Mouse (Mus musculus): ENCODE measurements at regions not wholly inside any gene's neighbourhood (a gene's known extent, or its start where the extent isn't known, plus 50 kb on each side); places are given as distances from the start of the nearest gene placed in this dataset.

GRCm38 (mm10) chr13:48316747-48317146, 55.7 kb downstream of the Id4 start:
- DNase-seq = no peak

GRCm38 (mm10) chr13:48317457-48317856, 56.4 kb downstream of the Id4 start:
- peak; percentile 10 to 21 for DNase-seq

- DNase-seq = no peak
Measured at GRCm38 (mm10) chr13:48319001-48319400, 58.0 kb downstream of the Id4 start.

GRCm38 (mm10) chr13:48324290-48324718, 63.3 kb downstream of the Id4 start:
- peak; percentile 15 to 17 for DNase-seq

- DNase-seq = no peak
Measured at GRCm38 (mm10) chr13:48330619-48331018, 69.6 kb downstream of the Id4 start.

- no peak for DNase-seq
Measured at GRCm38 (mm10) chr13:48336135-48336534, 75.1 kb downstream of the Id4 start.

- DNase-seq = peak in 1 of 2 experiments; percentile 2
Measured at GRCm38 (mm10) chr13:48336602-48337001, 75.6 kb downstream of the Id4 start.

GRCm38 (mm10) chr13:48338561-48338960, 77.5 kb downstream of the Id4 start:
- no peak for DNase-seq

- no peak for DNase-seq
Measured at GRCm38 (mm10) chr13:48350124-48350523, 89.1 kb downstream of the Id4 start.

- no peak for DNase-seq
Measured at GRCm38 (mm10) chr13:48350955-48351354, 89.9 kb downstream of the Id4 start.

GRCm38 (mm10) chr13:48357118-48357517, 96.1 kb downstream of the Id4 start:
- DNase-seq = no peak

GRCm38 (mm10) chr13:48357640-48358039, 96.6 kb downstream of the Id4 start:
- DNase-seq = peak in 1 of 2 experiments; percentile 6

- no peak for DNase-seq
Measured at GRCm38 (mm10) chr13:48371060-48371459, 110.0 kb downstream of the Id4 start.

GRCm38 (mm10) chr13:48376405-48376804, 115.4 kb downstream of the Id4 start:
- no peak for DNase-seq

GRCm38 (mm10) chr13:48383580-48384445, 122.8 kb downstream of the Id4 start:
- no peak for DNase-seq

- DNase-seq = no peak
Measured at GRCm38 (mm10) chr13:48384901-48385300, 123.9 kb downstream of the Id4 start.

GRCm38 (mm10) chr13:48391126-48391525, 122.1 kb downstream of the Zfp169 start:
- DNase-seq = peak in 1 of 2 experiments; percentile 9

- DNase-seq = no peak
Measured at GRCm38 (mm10) chr13:48397761-48398160, 115.5 kb downstream of the Zfp169 start.

- no peak for DNase-seq
Measured at GRCm38 (mm10) chr13:48398617-48399016, 114.6 kb downstream of the Zfp169 start.

- no peak for DNase-seq
Measured at GRCm38 (mm10) chr13:48402316-48402715, 110.9 kb downstream of the Zfp169 start.

GRCm38 (mm10) chr13:48422438-48423329, 90.6 kb downstream of the Zfp169 start:
- no peak for DNase-seq

GRCm38 (mm10) chr13:48426816-48427215, 86.4 kb downstream of the Zfp169 start:
- no peak for DNase-seq

- no peak for DNase-seq
Measured at GRCm38 (mm10) chr13:48436659-48437345, 76.4 kb downstream of the Zfp169 start.

Data from kidney, adult 8-10 months (tissue).